ENCODE assay signal across 8 mouse cellular contexts in genomic region chr2:25211121-25211670, GRCm38 (mm10). TPM values are rescaled to one million over a fixed set of nuclear protein-coding genes. Genes with fewer than 3 reads are reported as not detected.
A peak's percentile ranks its signal among the peaks of the same experiment; 100 is the strongest.
DNase-seq lines count a peak whose midpoint lies in the region; ATAC-seq lines count a peak whose summit lies in the region.

TSS of gene Nelfb (minus strand) at chr2:25211489.

- H3K4me1 ChIP-seq in intestine, embryonic 15.5 days (replicated peaks): peaks cover 18% of the 10 kb centered on the region

- peak; percentile 86 for DNase-seq in adrenal gland, adult 8-10 months
- DNase-seq in embryo, embryonic 11.5 days (ENCODE audit: low read depth, low spot score): peak; percentile 84
- DNase-seq in gastrocnemius, postnatal 36 days: peak; percentile 89 to 92
- DNase-seq in left cerebral cortex, postnatal 25 days (ENCODE audit: low spot score in 2 of 2): peak; percentile 83 to 84
- DNase-seq in mesoderm, embryonic 11.5 days (ENCODE audit: low read depth, low spot score): peak; percentile 92
- DNase-seq in right cerebral cortex, postnatal 25 days: peak; percentile 83
- peak; percentile 89 to 92 for DNase-seq in urinary bladder, postnatal 36 days (ENCODE audit: low spot score in 2 of 2)

- peak within 1 kb of the TSS; percentile 91 for H3K9ac ChIP-seq in intestine, embryonic 15.5 days

- ATAC-seq in intestine, embryonic 15.5 days: peak; percentile 94

- H3K27ac ChIP-seq in intestine, embryonic 15.5 days: peak within 1 kb of the TSS; percentile 95

- intact Hi-C loops in gastrocnemius, postnatal 36 days (cut with DNase I): no loop called here
- intact Hi-C loops in left cerebral cortex, postnatal 25 days (cut with DNase I): loop anchor here (2.0 kb wide), 1 partner anchor 14 kb away; the partner anchor contains the start of gene Tubb4b

- H3K4me3 ChIP-seq in intestine, embryonic 15.5 days (replicated peaks): peak within 1 kb of the TSS; percentile 92

- H3K27me3 ChIP-seq in intestine, embryonic 15.5 days (replicated peaks): no peaks in the 10 kb centered on the region

- no peaks in the 10 kb centered on the region for H3K9me3 ChIP-seq in intestine, embryonic 15.5 days

- H3K36me3 ChIP-seq in intestine, embryonic 15.5 days: peaks cover 12% of the 10 kb centered on the region

- WGBS in intestine, embryonic 15.5 days: under 1% methylated on average over 44 of the region's 44 CpGs

- H3K4me2 ChIP-seq in intestine, embryonic 15.5 days (replicated peaks): peak within 1 kb of the TSS; percentile 77

RNA-seq across cellular contexts. Expression of gene Nelfb, which starts in this region (rescaled TPM):
- 10 to 100 TPM; 59.6 to 74.9 (median 68.6) TPM for total RNA-seq in adrenal gland, adult 8-10 months (2022)
- total RNA-seq in gastrocnemius, postnatal 36 days (2021): 10 to 100 TPM; 18.2 to 19.5 TPM
- polyA plus RNA-seq in intestine, embryonic 15.5 days (2015; fragmentation: Nextera tagmentation; extraction: Ambion mirVana): 94.8 and 106 TPM in 2 replicates
- 10 to 100 TPM; 50.8 to 51.8 TPM for total RNA-seq in left cerebral cortex, postnatal 25 days (2021)

Comparison
In these comparisons a context has a peak if more than half of its experiments do, and no peak if none do; other contexts are left out.
1. Peak in every context shown above with its lines: DNase-seq, ATAC-seq, H3K4me3 ChIP-seq and H3K27ac ChIP-seq.